Mouse (Mus musculus): ENCODE data around the gene Olfr640.

DNA sequence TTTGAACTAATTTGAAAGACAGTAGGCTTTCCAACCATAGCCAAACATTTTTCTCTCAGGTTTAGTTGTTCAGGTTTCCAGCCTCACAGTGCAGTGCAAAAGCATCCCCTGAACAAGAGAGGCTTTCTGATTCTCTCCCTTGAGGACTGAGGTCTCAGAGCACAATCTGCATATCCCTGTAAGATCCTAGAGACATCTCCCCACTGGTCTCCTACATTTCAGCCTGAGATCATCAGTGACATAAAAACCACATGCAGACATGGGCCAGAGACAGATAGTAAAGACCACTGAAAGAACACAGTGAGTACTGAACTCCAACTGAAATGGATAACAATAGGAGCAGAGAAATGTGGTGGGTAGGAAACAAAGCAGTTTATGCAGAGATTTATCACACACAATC lies 26.9 kb downstream of the Olfr640 start, which contains the start of gene Olfr638:
- TF ChIP-seq CTCF (IDR thresholded peaks at IDR 0.05; ENCODE audit: low read depth) = no peak
- TF ChIP-seq EP300 (IDR thresholded peaks at IDR 0.05; ENCODE audit: low read depth) = no peak
